Mouse (Mus musculus) forebrain, embryonic 15.5 days (tissue): Measurements from ENCODE around the gene Txndc16. TPM values are rescaled to one million over a fixed set of nuclear protein-coding genes. Genes with fewer than 3 reads are reported as not detected.

ENCODE experiments used
- ATAC-seq: fragments of 200-750 bp; cut with Nextera tagmentation; replicated peaks from 2 replicates; pipeline ENCODE4 v1.8.0; 2017; ENCODE audit warnings: mild to moderate bottlenecking, moderate TSS enrichment, moderate library complexity
- H3K27ac ChIP-seq: fragments of 300-500 bp; sonication (generic); replicated peaks from 2 replicates; pipeline ENCODE4 v1.5.1; 2015; ENCODE audit warnings: mild to moderate bottlenecking, inconsistent platforms
- H3K27me3 ChIP-seq: fragments of 300-500 bp; sonication (generic); 2 replicates; pipeline ENCODE4 v1.6.1; 2015; ENCODE audit warnings: inconsistent platforms
- H3K36me3 ChIP-seq: fragments of 300-500 bp; sonication (generic); 2 replicates; pipeline ENCODE4 v1.6.1; 2015; ENCODE audit warnings: mild to moderate bottlenecking, inconsistent platforms
- H3K4me1 ChIP-seq: fragments of 300-500 bp; sonication (generic); 2 replicates; pipeline ENCODE4 v1.6.1; 2015; ENCODE audit warnings: inconsistent platforms
- H3K4me2 ChIP-seq: fragments of 300-500 bp; sonication (generic); replicated peaks from 2 replicates; pipeline ENCODE4 v1.6.1; 2015; ENCODE audit warnings: mild to moderate bottlenecking, inconsistent platforms
- H3K4me3 ChIP-seq: fragments of 300-500 bp; sonication (generic); 2 replicates; pipeline ENCODE4 v1.5.1; 2015; ENCODE audit warnings: mild to moderate bottlenecking, inconsistent platforms
- H3K9ac ChIP-seq: fragments of 300-500 bp; sonication (generic); replicated peaks from 2 replicates; pipeline ENCODE4 v1.6.1; 2015; ENCODE audit warnings: mild to moderate bottlenecking, inconsistent platforms
- H3K9me3 ChIP-seq: fragments of 300-500 bp; sonication (generic); 2 replicates; pipeline ENCODE4 v1.6.1; 2016; ENCODE audit warnings: inconsistent platforms
- WGBS: fragments of 180-500 bp; shearing (Covaris S2); methylation state at CpG from one replicate; pipeline ENCODE4 v1.1.7; 2015; ENCODE audit warnings: mixed read lengths; 5-methylcytosine and 5-hydroxymethylcytosine counted together
- polyA plus RNA-seq: library from polyadenylated mRNA; unstranded; fragments of >200 nt; fragmentation: Nextera tagmentation; extraction: Ambion mirVana; gene quantifications from 2 replicates; pipeline ENCODE4 v1.2.1, GENCODE M21; 2015

Txndc16 gene
- polyA plus RNA-seq, 1 experiment from 2014 or later = 35.2 TPM

- ATAC-seq = no peak
- H3K27ac ChIP-seq = no peak overlapping the region
- 60% methylated on average over 4 of the region's 4 CpGs for WGBS
- H3K4me3 ChIP-seq = no peak overlapping the region
- H3K36me3 ChIP-seq = peaks cover 21% of the 10 kb centered on the region
- H3K27me3 ChIP-seq = no peaks in the 10 kb centered on the region
- no peaks in the 10 kb centered on the region for H3K4me1 ChIP-seq
- no peak overlapping the region for H3K9ac ChIP-seq
- H3K9me3 ChIP-seq = no peaks in the 10 kb centered on the region
- no peak overlapping the region for H3K4me2 ChIP-seq
Measured at GRCm38 (mm10) chr14:45210683-45211082, 9.4 kb downstream of the Txndc16 start.

DNA sequence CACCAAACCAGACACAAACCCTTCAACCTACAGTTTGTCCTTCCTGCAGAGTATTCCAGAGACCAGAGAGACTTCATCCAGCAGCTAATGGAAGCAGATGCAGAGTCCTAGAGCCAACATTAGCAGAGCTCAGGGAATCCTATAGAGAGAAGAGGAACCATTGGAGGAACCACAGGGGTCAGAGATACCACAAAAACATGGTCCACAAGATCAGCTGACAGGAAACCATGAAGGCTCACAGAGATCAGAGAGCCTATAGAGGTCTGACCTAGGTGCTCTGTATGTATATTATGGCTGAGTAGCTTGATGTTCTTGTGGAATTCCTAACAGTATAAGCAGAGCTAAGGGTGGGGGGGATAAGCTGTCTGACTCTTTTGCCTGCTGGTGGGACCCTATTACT lies 19.5 kb downstream of the Txndc16 start:
- ATAC-seq = no peak

GRCm38 (mm10) chr14:45190999-45191398 lies 29.1 kb downstream of the Txndc16 start:
- Histone ChIP-seq H3K4me3 (no peak overlapping the region), H3K9ac (no peak overlapping the region), H3K27me3 (no peaks in the 10 kb centered on the region), H3K36me3 (peaks cover 4% of the 10 kb centered on the region; the same call in 1 of the 2 replicates), H3K9me3 (0 out of 2 replicates have a peak, but pooled peaks cover 4% of the 10 kb centered on the region), H3K4me2 (no peak overlapping the region), H3K4me1 (no peaks in the 10 kb centered on the region), H3K27ac (no peak overlapping the region)
- no peak for ATAC-seq
- WGBS = 73% methylated on average over 2 of the region's 2 CpGs

More for the DNA sequence above, 19.5 kb downstream of the Txndc16 start:
- Histone ChIP-seq H3K4me1 (no peaks in the 10 kb centered on the region), H3K27me3 (no peaks in the 10 kb centered on the region), H3K9me3 (no peaks in the 10 kb centered on the region), H3K4me3 (no peak overlapping the region), H3K4me2 (no peak overlapping the region), H3K36me3 (peaks cover 18% of the 10 kb centered on the region; the same call in 1 of the 2 replicates), H3K27ac (no peak overlapping the region), H3K9ac (no peak overlapping the region)

GRCm38 (mm10) chr14:45181611-45182010 lies 38.5 kb downstream of the Txndc16 start:
- Histone ChIP-seq H3K27me3 (no peaks in the 10 kb centered on the region), H3K9me3 (no peaks in the 10 kb centered on the region), H3K4me2 (no peak overlapping the region), H3K4me1 (no peaks in the 10 kb centered on the region), H3K9ac (no peak overlapping the region), H3K36me3 (peaks cover 5% of the 10 kb centered on the region), H3K27ac (no peak overlapping the region), H3K4me3 (no peak overlapping the region)
- no peak for ATAC-seq
- WGBS = 91% methylated on average over 4 of the region's 4 CpGs

- 96% methylated on average over 2 of the region's 2 CpGs for WGBS
- Histone ChIP-seq H3K27me3 (no peaks in the 10 kb centered on the region), H3K27ac (no peak overlapping the region), H3K4me1 (no peaks in the 10 kb centered on the region), H3K9ac (no peak overlapping the region), H3K4me3 (no peak overlapping the region), H3K36me3 (peaks cover 5% of the 10 kb centered on the region), H3K4me2 (no peak overlapping the region), H3K9me3 (no peaks in the 10 kb centered on the region)
- ATAC-seq = no peak
Measured at GRCm38 (mm10) chr14:45179606-45180005, 40.5 kb downstream of the Txndc16 start.

- Histone ChIP-seq H3K36me3 (peaks cover 5% of the 10 kb centered on the region), H3K27ac (no peak overlapping the region), H3K4me2 (no peak overlapping the region), H3K27me3 (no peaks in the 10 kb centered on the region), H3K4me1 (no peaks in the 10 kb centered on the region), H3K9ac (no peak overlapping the region), H3K4me3 (no peak overlapping the region), H3K9me3 (no peaks in the 10 kb centered on the region)
- no peak for ATAC-seq
- WGBS = 70% methylated on average over 2 of the region's 2 CpGs
Measured at GRCm38 (mm10) chr14:45179186-45179585, 40.9 kb downstream of the Txndc16 start.

GRCm38 (mm10) chr14:45175012-45175740 lies 45.0 kb downstream of the Txndc16 start:
- H3K9ac ChIP-seq = no peak overlapping the region
- ATAC-seq = no peak
- no peak overlapping the region for H3K4me2 ChIP-seq
- 76% methylated on average over 14 of the region's 14 CpGs for WGBS
- H3K27me3 ChIP-seq = no peaks in the 10 kb centered on the region
- H3K27ac ChIP-seq = no peak overlapping the region
- H3K9me3 ChIP-seq = no peaks in the 10 kb centered on the region
- H3K36me3 ChIP-seq = no peaks in the 10 kb centered on the region
- H3K4me1 ChIP-seq = no peaks in the 10 kb centered on the region
- no peak overlapping the region for H3K4me3 ChIP-seq

- Histone ChIP-seq H3K27ac (no peak overlapping the region), H3K27me3 (no peaks in the 10 kb centered on the region), H3K4me2 (no peak overlapping the region), H3K36me3 (no peaks in the 10 kb centered on the region), H3K9me3 (no peaks in the 10 kb centered on the region), H3K4me3 (no peak overlapping the region), H3K4me1 (no peaks in the 10 kb centered on the region), H3K9ac (no peak overlapping the region)
- no peak for ATAC-seq
- 97% methylated on average over 5 of the region's 5 CpGs for WGBS
Measured at GRCm38 (mm10) chr14:45172260-45172659, 47.9 kb downstream of the Txndc16 start.

DNA sequence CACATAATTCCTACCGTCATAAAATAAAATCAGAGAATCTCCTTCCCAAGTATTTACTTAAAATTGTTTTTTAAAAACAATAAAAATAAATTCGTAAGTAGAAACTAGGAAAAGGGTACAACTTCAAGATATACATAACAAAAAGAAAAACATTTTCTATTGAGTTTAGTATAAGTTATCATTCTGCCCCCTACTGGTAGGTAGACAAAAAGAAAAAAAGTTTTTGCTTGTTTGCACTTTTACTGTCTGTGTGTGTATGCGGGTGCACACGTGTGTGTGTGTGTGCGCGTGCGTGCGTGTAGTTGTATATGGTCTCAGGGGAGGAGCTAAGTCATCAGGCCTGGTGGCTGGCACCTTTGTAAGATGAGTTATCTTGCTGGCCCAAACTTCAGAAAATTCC lies 52.8 kb downstream of the Txndc16 start:
- Histone ChIP-seq H3K4me3 (no peak overlapping the region), H3K27ac (no peak overlapping the region), H3K36me3 (peaks cover 3% of the 10 kb centered on the region; the same call in 1 of the 2 replicates), H3K27me3 (no peaks in the 10 kb centered on the region), H3K9ac (no peak overlapping the region), H3K9me3 (no peaks in the 10 kb centered on the region), H3K4me1 (no peaks in the 10 kb centered on the region), H3K4me2 (no peak overlapping the region)
- ATAC-seq = no peak
- WGBS = 88% methylated on average over 8 of the region's 8 CpGs

GRCm38 (mm10) chr14:45155511-45156173 lies 64.5 kb downstream of the Txndc16 start:
- Histone ChIP-seq H3K4me1 (no peaks in the 10 kb centered on the region), H3K27ac (no peak overlapping the region), H3K9me3 (no peaks in the 10 kb centered on the region), H3K27me3 (no peaks in the 10 kb centered on the region), H3K36me3 (no peaks in the 10 kb centered on the region), H3K9ac (no peak overlapping the region), H3K4me2 (no peak overlapping the region), H3K4me3 (no peak overlapping the region)
- 94% methylated on average over 4 of the region's 4 CpGs for WGBS
- no peak for ATAC-seq

GRCm38 (mm10) chr14:45153258-45153657 lies 66.9 kb downstream of the Txndc16 start:
- WGBS = 83% methylated on average over 2 of the region's 2 CpGs
- Histone ChIP-seq H3K27me3 (no peaks in the 10 kb centered on the region), H3K27ac (no peak overlapping the region), H3K9ac (no peak overlapping the region), H3K9me3 (no peaks in the 10 kb centered on the region), H3K4me2 (no peak overlapping the region), H3K4me1 (no peaks in the 10 kb centered on the region), H3K36me3 (no peaks in the 10 kb centered on the region), H3K4me3 (no peak overlapping the region)
- ATAC-seq = no peak

DNA sequence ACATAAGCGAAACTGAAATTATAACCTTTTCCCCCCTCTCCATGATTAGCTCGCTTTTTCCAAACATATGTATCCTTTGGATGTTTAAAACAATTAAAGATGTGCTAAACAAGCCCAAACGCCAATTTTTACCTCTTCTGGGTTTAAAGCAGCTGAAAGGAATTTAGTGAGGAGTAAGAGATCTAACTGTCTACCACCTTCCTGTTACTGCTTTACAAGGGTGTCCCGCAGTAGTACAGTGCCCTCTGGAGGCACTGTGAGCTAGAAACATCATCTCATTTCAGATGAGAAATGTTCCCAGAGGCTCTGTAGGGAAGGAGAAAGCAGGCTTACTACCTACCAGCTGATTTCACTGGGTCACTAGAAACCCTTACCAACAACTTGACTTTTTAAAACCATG lies 77.6 kb downstream of the Txndc16 start:
- no peaks in the 10 kb centered on the region for H3K9me3 ChIP-seq
- no peak overlapping the region for H3K4me3 ChIP-seq
- H3K4me1 ChIP-seq = peaks cover 5% of the 10 kb centered on the region
- no peak overlapping the region for H3K4me2 ChIP-seq
- WGBS = 57% methylated on average over 4 of the region's 4 CpGs
- no peaks in the 10 kb centered on the region for H3K27me3 ChIP-seq
- H3K36me3 ChIP-seq = peaks cover 2% of the 10 kb centered on the region; the same call in 1 of the 2 replicates
- ATAC-seq = peak; percentile 75
- H3K9ac ChIP-seq = no peak overlapping the region
- H3K27ac ChIP-seq = no peak overlapping the region
